Mouse (Mus musculus) brain, embryonic 14.5 days (tissue): ENCODE measurements around the gene Kctd15.

Experiments used
- CTCF ChIP-seq: fragments of 200-500 bp; IDR thresholded peaks from 2 replicates; pipeline ENCODE4 v1.5.1; 2012; ENCODE audit warnings: inconsistent platforms, mild to moderate bottlenecking, moderate library complexity, borderline replicate concordance; ENCODE audit not compliant: insufficient read depth, insufficient read length; ENCODE audit errors: extremely low read depth
- POLR2A ChIP-seq: fragments of 200-500 bp; IDR thresholded peaks from 2 replicates; pipeline ENCODE4 v1.6.1; 2012; ENCODE audit warnings: mild to moderate bottlenecking, inconsistent platforms, borderline replicate concordance; ENCODE audit not compliant: poor library complexity, insufficient read depth, insufficient read length, severe bottlenecking; ENCODE audit errors: extremely low read depth

GRCm38 (mm10) chr7:34645623-34646022 lies 10.9 kb downstream of the Kctd15 start:
- TF ChIP-seq POLR2A (no peak), CTCF (no peak)
